Mouse (Mus musculus): Measurements from ENCODE around the gene B3gat3. TPM values are rescaled to one million over a fixed set of nuclear protein-coding genes. Genes with fewer than 3 reads are reported as not detected.

Gene B3gat3
- polyA plus RNA-seq, 1 experiment: 60.1 TPM

- TF ChIP-seq MAX (IDR thresholded peaks at IDR 0.05) (no peak), FOSL1 (IDR thresholded peaks at IDR 0.05; ENCODE audit: insufficient read depth, low read length, poor library complexity, severe bottlenecking) (no peak), MYOD1 (IDR thresholded peaks at IDR 0.05; ENCODE audit: control insufficient read depth, insufficient read length, low read depth) (no peak), USF1 (IDR thresholded peaks at IDR 0.05; ENCODE audit: low read depth) (no peak), MYOG (IDR thresholded peaks at IDR 0.05; ENCODE audit: control insufficient read depth, extremely low read depth, insufficient read length) (no peak), CEBPB (IDR thresholded peaks at IDR 0.05; ENCODE audit: low read depth) (no peak), CTCF (IDR thresholded peaks at IDR 0.05; ENCODE audit: control insufficient read depth, insufficient read depth, insufficient read length) (no peak)
- Histone ChIP-seq H3K79me2 (ENCODE audit: control insufficient read depth, insufficient read depth) (peaks cover 33% of the 10 kb centered on the region), H3ac (ENCODE audit: control insufficient read depth, insufficient read length, low read depth) (no peak overlapping the region), H3K4me3 (ENCODE audit: insufficient read depth, poor library complexity, severe bottlenecking) (no peak overlapping the region), H3K27me3 (ENCODE audit: control insufficient read depth, insufficient read depth, insufficient read length) (no peaks in the 10 kb centered on the region), H3K79me3 (ENCODE audit: low read depth) (peaks cover 13% of the 10 kb centered on the region), H3K36me3 (ENCODE audit: control insufficient read depth, insufficient read depth) (peaks cover 75% of the 10 kb centered on the region)
Measured at GRCm38 (mm10) chr19:8962256-8962655, 42.1 kb downstream of the B3gat3 start.

GRCm38 (mm10) chr19:8965075-8965474 is 44.9 kb downstream of the B3gat3 start:
- Histone ChIP-seq H3K36me3 (ENCODE audit: control insufficient read depth, insufficient read depth) (peaks cover 74% of the 10 kb centered on the region), H3K27me3 (ENCODE audit: control insufficient read depth, insufficient read depth, insufficient read length) (no peaks in the 10 kb centered on the region), H3K79me3 (ENCODE audit: low read depth) (peaks cover 35% of the 10 kb centered on the region), H3ac (ENCODE audit: control insufficient read depth, insufficient read length, low read depth) (no peak overlapping the region), H3K4me3 (ENCODE audit: insufficient read depth, poor library complexity, severe bottlenecking) (no peak overlapping the region), H3K79me2 (ENCODE audit: control insufficient read depth, insufficient read depth) (peaks cover 39% of the 10 kb centered on the region)
- TF ChIP-seq MYOD1 (IDR thresholded peaks at IDR 0.05; ENCODE audit: control insufficient read depth, insufficient read length, low read depth): no peak
- TF ChIP-seq MYOG (IDR thresholded peaks at IDR 0.05; ENCODE audit: control insufficient read depth, extremely low read depth, insufficient read length): no peak
- TF ChIP-seq FOSL1 (IDR thresholded peaks at IDR 0.05; ENCODE audit: insufficient read depth, low read length, poor library complexity, severe bottlenecking): no peak

- TF ChIP-seq FOSL1 (IDR thresholded peaks at IDR 0.05; ENCODE audit: insufficient read depth, low read length, poor library complexity, severe bottlenecking): no peak
- no peak for TF ChIP-seq MYOG (IDR thresholded peaks at IDR 0.05; ENCODE audit: control insufficient read depth, extremely low read depth, insufficient read length)
- no peak for TF ChIP-seq CEBPB (IDR thresholded peaks at IDR 0.05; ENCODE audit: low read depth)
- TF ChIP-seq CTCF (IDR thresholded peaks at IDR 0.05; ENCODE audit: control insufficient read depth, insufficient read depth, insufficient read length): no peak
- no peak for TF ChIP-seq MYOD1 (IDR thresholded peaks at IDR 0.05; ENCODE audit: control insufficient read depth, insufficient read length, low read depth)
- no peak for TF ChIP-seq MAX (IDR thresholded peaks at IDR 0.05)
- no peak for TF ChIP-seq USF1 (IDR thresholded peaks at IDR 0.05; ENCODE audit: low read depth)
- Histone ChIP-seq H3K36me3 (ENCODE audit: control insufficient read depth, insufficient read depth) (peaks cover 74% of the 10 kb centered on the region), H3K79me2 (ENCODE audit: control insufficient read depth, insufficient read depth) (peaks cover 46% of the 10 kb centered on the region), H3ac (ENCODE audit: control insufficient read depth, insufficient read length, low read depth) (peak overlapping the region; percentile 65), H3K4me3 (ENCODE audit: insufficient read depth, poor library complexity, severe bottlenecking) (no peak overlapping the region), H3K27me3 (ENCODE audit: control insufficient read depth, insufficient read depth, insufficient read length) (no peaks in the 10 kb centered on the region), H3K79me3 (ENCODE audit: low read depth) (peaks cover 42% of the 10 kb centered on the region)
Measured at GRCm38 (mm10) chr19:8965771-8966170, 45.6 kb downstream of the B3gat3 start.

- H3K79me3 ChIP-seq (ENCODE audit: low read depth): peaks cover 46% of the 10 kb centered on the region
- peaks cover 50% of the 10 kb centered on the region for H3K79me2 ChIP-seq (ENCODE audit: control insufficient read depth, insufficient read depth)
- H3K27me3 ChIP-seq (ENCODE audit: control insufficient read depth, insufficient read depth, insufficient read length): no peaks in the 10 kb centered on the region
- TF ChIP-seq MYOD1 (IDR thresholded peaks at IDR 0.05; ENCODE audit: control insufficient read depth, insufficient read length, low read depth) (no peak), USF1 (IDR thresholded peaks at IDR 0.05; ENCODE audit: low read depth) (no peak), CEBPB (IDR thresholded peaks at IDR 0.05; ENCODE audit: low read depth) (no peak), MYOG (IDR thresholded peaks at IDR 0.05; ENCODE audit: control insufficient read depth, extremely low read depth, insufficient read length) (no peak), MAX (IDR thresholded peaks at IDR 0.05) (no peak), FOSL1 (IDR thresholded peaks at IDR 0.05; ENCODE audit: insufficient read depth, low read length, poor library complexity, severe bottlenecking) (no peak)
- H3ac ChIP-seq (ENCODE audit: control insufficient read depth, insufficient read length, low read depth): peak overlapping the region; percentile 84
- peak overlapping the region; percentile 36 for H3K4me3 ChIP-seq (ENCODE audit: insufficient read depth, poor library complexity, severe bottlenecking)
- peaks cover 74% of the 10 kb centered on the region for H3K36me3 ChIP-seq (ENCODE audit: control insufficient read depth, insufficient read depth)
Measured at GRCm38 (mm10) chr19:8966198-8966589, 46.0 kb downstream of the B3gat3 start.

- Histone ChIP-seq H3K79me2 (ENCODE audit: control insufficient read depth, insufficient read depth) (peaks cover 56% of the 10 kb centered on the region), H3K4me3 (ENCODE audit: insufficient read depth, poor library complexity, severe bottlenecking) (peak within 1 kb of the TSS; percentile 68), H3K27me3 (ENCODE audit: control insufficient read depth, insufficient read depth, insufficient read length) (no peaks in the 10 kb centered on the region), H3K36me3 (ENCODE audit: control insufficient read depth, insufficient read depth) (peaks cover 74% of the 10 kb centered on the region), H3ac (ENCODE audit: control insufficient read depth, insufficient read length, low read depth) (peak within 1 kb of the TSS; percentile 84), H3K79me3 (ENCODE audit: low read depth) (peaks cover 49% of the 10 kb centered on the region)
- TF ChIP-seq CTCF (IDR thresholded peaks at IDR 0.05; ENCODE audit: control insufficient read depth, insufficient read depth, insufficient read length) (no peak), USF1 (IDR thresholded peaks at IDR 0.05; ENCODE audit: low read depth) (peak; percentile 47), FOSL1 (IDR thresholded peaks at IDR 0.05; ENCODE audit: insufficient read depth, low read length, poor library complexity, severe bottlenecking) (no peak), MYOD1 (IDR thresholded peaks at IDR 0.05; ENCODE audit: control insufficient read depth, insufficient read length, low read depth) (no peak), MAX (IDR thresholded peaks at IDR 0.05) (peak; percentile 24), MYOG (IDR thresholded peaks at IDR 0.05; ENCODE audit: control insufficient read depth, extremely low read depth, insufficient read length) (no peak), CEBPB (IDR thresholded peaks at IDR 0.05; ENCODE audit: low read depth) (peak; percentile 21)
Measured at GRCm38 (mm10) chr19:8966590-8967372, 46.6 kb downstream of the B3gat3 start, which contains the start of gene Eef1g. Gene Eef1g, plus strand, starts transcription at chr19:8967041.
